13 mouse cellular contexts compared by ENCODE assay signal in genomic region chr2:8536842-8537241, GRCm38 (mm10).
DNase-seq lines count a peak whose midpoint lies in the region; ATAC-seq and TF ChIP-seq lines count a peak whose summit lies in the region.
"Had no signal": no experiment of that assay in that cellular context is flagged by ENCODE, and none has a peak within 500 bp of the region (broad histone marks: within the 10 kb centered on the region; RNA-seq: fewer than 3 reads in every experiment).

No protein-coding gene starts in this region.

- DNase-seq in cerebellum, postnatal 10 days: peak; percentile 6 to 15
- no peak for DNase-seq in cerebellum, adult 9-10 months
- DNase-seq in hindbrain, embryonic 14.5 days (ENCODE audit: low spot score): peak; percentile 70
- DNase-seq in limb, embryonic 14.5 days (ENCODE audit: low spot score): peak; percentile 46
- DNase-seq in limb, embryonic 10.5 days (ENCODE audit: low spot score): no peak
- DNase-seq in thymus, postnatal 10 days (ENCODE audit: low spot score in 2 of 2): no peak
- DNase-seq: cerebellum, postnatal 25 days; thymus, postnatal 14 days had no signal

- TF ChIP-seq POLR2A in limb, embryonic 14.5 days (IDR thresholded peaks at IDR 0.05; ENCODE audit: borderline replicate concordance, extremely low read depth, insufficient read depth, insufficient read length): no peak

- 12% methylated on average over 1 of the region's 1 CpGs for WGBS in hindbrain, embryonic 14.5 days
- 22% methylated on average over 1 of the region's 1 CpGs for WGBS in hindbrain, embryonic 13.5 days
- WGBS in limb, embryonic 14.5 days: 7% methylated on average over 1 of the region's 1 CpGs
- 24% methylated on average over 1 of the region's 1 CpGs for WGBS in limb, embryonic 10.5 days
- WGBS in forebrain, embryonic 16.5 days: 0% methylated on average over 1 of the region's 1 CpGs

- no peak overlapping the region for H3K27ac ChIP-seq in hindbrain, embryonic 14.5 days
- no peak overlapping the region for H3K27ac ChIP-seq in hindbrain, embryonic 13.5 days
- H3K27ac ChIP-seq in limb, embryonic 14.5 days (replicated peaks; ENCODE audit: low read depth, low read length): no peak overlapping the region
- no peak overlapping the region for H3K27ac ChIP-seq in limb, embryonic 10.5 days
- 0 out of 2 replicates have a peak overlapping the region, but pooled peaks have one; percentile 50 for H3K27ac ChIP-seq in forebrain, embryonic 16.5 days (ENCODE audit: low read length)
- H3K27ac ChIP-seq: neural tube, embryonic 12.5 days had no signal

- no peak overlapping the region for H3K9ac ChIP-seq in hindbrain, embryonic 14.5 days
- no peak overlapping the region for H3K9ac ChIP-seq in hindbrain, embryonic 13.5 days
- no peak overlapping the region for H3K9ac ChIP-seq in limb, embryonic 14.5 days (ENCODE audit: low read depth, low read length, severe bottlenecking)
- no peak overlapping the region for H3K9ac ChIP-seq in forebrain, embryonic 16.5 days (replicated peaks; ENCODE audit: low read depth, low read length)
- H3K9ac ChIP-seq: neural tube, embryonic 12.5 days had no signal

- no peaks in the 10 kb centered on the region for H3K36me3 ChIP-seq in hindbrain, embryonic 14.5 days (replicated peaks; ENCODE audit: control insufficient read depth, insufficient read depth)
- no peaks in the 10 kb centered on the region for H3K36me3 ChIP-seq in hindbrain, embryonic 13.5 days
- no peaks in the 10 kb centered on the region for H3K36me3 ChIP-seq in limb, embryonic 14.5 days (ENCODE audit: control insufficient read depth, insufficient read depth, low read length)
- no peaks in the 10 kb centered on the region for H3K36me3 ChIP-seq in limb, embryonic 10.5 days
- H3K36me3 ChIP-seq in forebrain, embryonic 16.5 days (ENCODE audit: control insufficient read depth, insufficient read depth): no peaks in the 10 kb centered on the region
- H3K36me3 ChIP-seq: neural tube, embryonic 12.5 days had no signal

- no peaks in the 10 kb centered on the region for H3K27me3 ChIP-seq in hindbrain, embryonic 14.5 days (ENCODE audit: control insufficient read depth, insufficient read depth, low read length)
- H3K27me3 ChIP-seq in hindbrain, embryonic 13.5 days: no peaks in the 10 kb centered on the region
- H3K27me3 ChIP-seq in limb, embryonic 14.5 days (ENCODE audit: control insufficient read depth, insufficient read depth, low read length): no peaks in the 10 kb centered on the region
- no peaks in the 10 kb centered on the region for H3K27me3 ChIP-seq in limb, embryonic 10.5 days (ENCODE audit: low read depth, poor library complexity, severe bottlenecking)
- no peaks in the 10 kb centered on the region for H3K27me3 ChIP-seq in forebrain, embryonic 16.5 days (replicated peaks; ENCODE audit: control insufficient read depth, insufficient read depth, low read length)
- H3K27me3 ChIP-seq: megakaryocyte, embryonic 14.5 days; neural tube, embryonic 12.5 days had no signal

- H3K4me3 ChIP-seq in hindbrain, embryonic 14.5 days (replicated peaks; ENCODE audit: low read length): no peak overlapping the region
- H3K4me3 ChIP-seq in hindbrain, embryonic 13.5 days: no peak overlapping the region
- no peak overlapping the region for H3K4me3 ChIP-seq in limb, embryonic 14.5 days (replicated peaks; ENCODE audit: low read length)
- no peak overlapping the region for H3K4me3 ChIP-seq in limb, embryonic 10.5 days
- no peak overlapping the region for H3K4me3 ChIP-seq in forebrain, embryonic 16.5 days (replicated peaks; ENCODE audit: low read length)
- H3K4me3 ChIP-seq: megakaryocyte, embryonic 14.5 days; neural tube, embryonic 12.5 days had no signal

- no peak for ATAC-seq in hindbrain, embryonic 14.5 days (ENCODE audit: low FRiP score)
- ATAC-seq in hindbrain, embryonic 13.5 days (ENCODE audit: low FRiP score): no peak
- ATAC-seq in limb, embryonic 14.5 days (ENCODE audit: low FRiP score, low read depth): no peak
- ATAC-seq in forebrain, embryonic 16.5 days: peak; percentile 55
- ATAC-seq: intestine, embryonic 16.5 days had no signal

- no peaks in the 10 kb centered on the region for H3K9me3 ChIP-seq in hindbrain, embryonic 14.5 days (ENCODE audit: control insufficient read depth, low read length)
- H3K9me3 ChIP-seq in hindbrain, embryonic 13.5 days: no peaks in the 10 kb centered on the region
- H3K9me3 ChIP-seq in limb, embryonic 14.5 days (ENCODE audit: control insufficient read depth, low read length): no peaks in the 10 kb centered on the region
- H3K9me3 ChIP-seq in limb, embryonic 10.5 days (replicated peaks): no peaks in the 10 kb centered on the region
- H3K9me3 ChIP-seq in forebrain, embryonic 16.5 days (ENCODE audit: control insufficient read depth, low read length): no peaks in the 10 kb centered on the region
- H3K9me3 ChIP-seq: megakaryocyte, embryonic 14.5 days; neural tube, embryonic 12.5 days had no signal

- no peak overlapping the region for H3K4me2 ChIP-seq in hindbrain, embryonic 14.5 days (replicated peaks)
- H3K4me2 ChIP-seq in hindbrain, embryonic 13.5 days: no peak overlapping the region
- no peak overlapping the region for H3K4me2 ChIP-seq in limb, embryonic 14.5 days (replicated peaks; ENCODE audit: low read depth, low read length, severe bottlenecking)
- H3K4me2 ChIP-seq in forebrain, embryonic 16.5 days (ENCODE audit: low read length): no peak overlapping the region
- H3K4me2 ChIP-seq: neural tube, embryonic 12.5 days had no signal

- H3K4me1 ChIP-seq in hindbrain, embryonic 14.5 days (replicated peaks; ENCODE audit: control insufficient read depth, insufficient read depth, low read length): no peaks in the 10 kb centered on the region
- H3K4me1 ChIP-seq in hindbrain, embryonic 13.5 days (replicated peaks): no peaks in the 10 kb centered on the region
- H3K4me1 ChIP-seq in limb, embryonic 14.5 days (ENCODE audit: control insufficient read depth, insufficient read depth, low read length): no peaks in the 10 kb centered on the region
- no peaks in the 10 kb centered on the region for H3K4me1 ChIP-seq in limb, embryonic 10.5 days
- no peaks in the 10 kb centered on the region for H3K4me1 ChIP-seq in forebrain, embryonic 16.5 days (replicated peaks; ENCODE audit: control insufficient read depth, insufficient read depth, low read length)
- H3K4me1 ChIP-seq: megakaryocyte, embryonic 14.5 days; neural tube, embryonic 12.5 days had no signal

Comparison
In these comparisons a context has a peak if more than half of its experiments do, and no peak if none do; other contexts are left out.
1. DNase-seq: peak in cerebellum, postnatal 10 days (2 of 2), hindbrain, embryonic 14.5 days (single experiment) and limb, embryonic 14.5 days (single experiment); none in cerebellum, adult 9-10 months (single experiment), limb, embryonic 10.5 days (single experiment) and thymus, postnatal 10 days (0 of 2).